Mouse (Mus musculus) MEL (cell line): Measurements from ENCODE around the gene Eif4g1.

ENCODE experiments used
- BHLHE40 ChIP-seq: IDR thresholded peaks from 2 replicates; pipeline ENCODE4 v1.6.1; 2012; ENCODE audit warnings: low read depth, mild to moderate bottlenecking, inconsistent platforms, low read length, improper control_type of control experiment, borderline replicate concordance
- CHD2 ChIP-seq: IDR thresholded peaks from 2 replicates; pipeline ENCODE4 v1.6.1; 2011; ENCODE audit warnings: low read length, improper control_type of control experiment
- ETS1 ChIP-seq: IDR thresholded peaks from 2 replicates; pipeline ENCODE4 v1.6.1; 2012; ENCODE audit warnings: low read depth, mild to moderate bottlenecking, inconsistent platforms, low read length, improper control_type of control experiment, moderate library complexity
- POLR2A ChIP-seq, 2 experiments: IDR thresholded peaks; 2 replicates each; pipeline ENCODE4 v1.6.1; 2011 to 2012; ENCODE audit warnings: low read length in 2 of 2, mild to moderate bottlenecking in 2 of 2, control low read depth in 1 of 2, improper control_type of control experiment in 1 of 2, low read depth in 1 of 2, moderate library complexity in 1 of 2; ENCODE audit not compliant: control insufficient read depth in 1 of 2, insufficient read depth in 1 of 2, poor library complexity in 1 of 2
- SMC3 ChIP-seq: IDR thresholded peaks from 2 replicates; pipeline ENCODE4 v1.6.1; 2011; ENCODE audit warnings: low read depth, low read length, improper control_type of control experiment
- TBP ChIP-seq: IDR thresholded peaks from 2 replicates; pipeline ENCODE4 v1.8.0; 2011; ENCODE audit warnings: low read depth, low read length, improper control_type of control experiment

DNA sequence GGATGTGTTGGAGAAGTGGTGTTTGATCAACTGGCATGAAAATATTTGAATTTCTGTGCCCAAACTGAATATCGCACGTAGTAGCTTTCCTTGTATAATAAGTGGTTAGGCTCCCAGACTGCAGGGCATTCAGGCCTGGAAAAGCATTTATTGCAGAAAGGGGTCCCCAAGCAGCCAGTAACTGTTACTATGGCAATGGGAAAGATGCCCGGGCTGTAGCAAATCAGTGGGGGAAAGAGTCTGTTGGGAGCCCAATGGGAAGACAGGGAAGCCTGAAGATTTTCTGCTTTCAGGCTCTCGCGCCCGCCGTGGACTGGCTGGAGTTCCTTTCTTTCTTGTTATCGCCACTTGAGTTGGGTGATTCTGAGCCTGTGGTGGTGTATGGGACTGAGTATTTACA is 29.7 kb upstream of the Eif4g1 start:
- TF ChIP-seq BHLHE40 (no peak), SMC3 (no peak), CHD2 (no peak), TBP (no peak), ETS1 (no peak), POLR2A (IDR thresholded peaks at IDR 0.05; ENCODE audit: control insufficient read depth in 1 of 2, insufficient read depth in 1 of 2, low read depth in 1 of 2, low read length in 2 of 2, poor library complexity in 1 of 2) (no peak)
